Mouse (Mus musculus) spleen, embryonic (tissue): Measurements from ENCODE around the gene Apbb2.

Experiments used
- CTCF ChIA-PET: fragments of 350-600 bp; sonication (Branson Sonifier 250); formaldehyde crosslinking; loops from one replicate; lab custom pipeline; 2022; lab: Charles Lee

Gene Apbb2

GRCm38 (mm10) chr5:66420011-66420410 is 198.6 kb downstream of the Apbb2 start:
- CTCF ChIA-PET, result interaction anchor here (0.7 kb wide), 1 partner anchor 98 kb away, joined by 6 read pairs; no protein-coding TSS in a partner anchor

- CTCF ChIA-PET, result no interaction called here
These were observed 201.3 kb downstream of the Apbb2 start for GRCm38 (mm10) chr5:66417289-66417688.

DNA sequence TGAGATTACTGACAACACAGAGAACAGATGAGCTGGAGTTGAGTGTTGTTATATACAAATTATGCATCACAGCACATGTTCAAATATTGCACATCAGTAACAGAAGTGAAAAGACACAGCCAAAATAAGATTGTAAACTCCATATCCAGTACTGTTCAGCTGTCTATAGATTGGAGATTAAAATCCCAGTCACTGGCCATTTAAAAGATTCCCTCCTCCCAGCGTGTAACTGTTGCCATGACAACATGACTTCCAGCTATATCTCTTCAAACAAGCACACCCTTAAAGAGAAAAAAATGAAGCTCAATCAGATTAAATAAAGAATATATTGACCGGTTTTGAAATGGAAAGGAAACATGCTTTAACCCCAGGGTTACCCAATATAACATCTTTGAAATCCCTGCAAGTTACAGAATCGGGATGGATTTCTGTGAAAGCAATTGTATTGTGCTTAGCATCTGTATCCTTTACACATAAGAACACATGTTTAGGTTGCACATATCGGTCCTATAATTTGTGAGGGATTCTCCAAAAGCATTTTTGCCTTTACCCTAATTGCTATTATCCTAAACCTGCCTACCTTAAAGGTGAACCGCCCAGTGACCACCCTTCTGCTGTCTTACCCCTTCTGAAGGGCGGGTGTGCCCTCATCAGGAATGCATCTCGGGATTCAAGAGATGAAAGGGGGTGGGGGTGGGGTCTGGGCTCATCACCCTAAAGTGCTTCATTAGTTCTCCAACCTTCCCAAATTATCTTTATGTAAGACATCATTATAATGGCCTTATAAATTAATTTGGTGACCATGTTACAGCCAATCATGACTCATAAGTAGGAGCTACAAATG is 202.7 kb downstream of the Apbb2 start:
- CTCF ChIA-PET, result no interaction called here

DNA sequence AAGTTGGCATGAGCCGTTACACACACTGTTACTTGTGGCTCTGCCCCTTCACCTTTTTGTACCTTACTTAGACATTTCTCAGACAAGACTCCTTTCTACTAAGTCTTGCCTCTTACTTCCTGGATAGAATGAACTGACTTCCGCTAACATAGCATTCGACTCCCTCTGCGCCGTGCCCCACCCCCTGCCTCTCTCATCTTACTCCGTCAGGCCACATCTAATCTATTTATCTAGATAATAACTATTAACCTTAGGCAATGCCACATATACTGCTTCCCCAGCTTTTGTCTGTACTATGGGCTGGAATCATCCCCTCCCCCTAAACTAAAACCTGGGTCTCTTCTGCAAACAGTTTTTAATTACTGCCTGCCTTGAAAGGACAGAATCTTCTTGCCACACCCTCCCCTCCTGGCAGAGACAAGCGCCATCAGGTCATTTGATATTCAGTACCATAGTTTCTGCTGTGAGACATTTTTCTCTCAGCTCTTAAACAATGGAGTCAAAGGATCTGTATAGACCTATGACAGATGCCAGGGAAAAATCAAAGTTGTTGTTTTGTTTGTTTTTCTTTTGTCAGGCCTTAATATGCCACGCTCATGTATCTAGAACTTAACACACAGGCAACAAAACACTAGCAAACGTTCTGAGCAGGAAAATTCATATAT is 203.4 kb downstream of the Apbb2 start:
- CTCF ChIA-PET, result no interaction called here

DNA sequence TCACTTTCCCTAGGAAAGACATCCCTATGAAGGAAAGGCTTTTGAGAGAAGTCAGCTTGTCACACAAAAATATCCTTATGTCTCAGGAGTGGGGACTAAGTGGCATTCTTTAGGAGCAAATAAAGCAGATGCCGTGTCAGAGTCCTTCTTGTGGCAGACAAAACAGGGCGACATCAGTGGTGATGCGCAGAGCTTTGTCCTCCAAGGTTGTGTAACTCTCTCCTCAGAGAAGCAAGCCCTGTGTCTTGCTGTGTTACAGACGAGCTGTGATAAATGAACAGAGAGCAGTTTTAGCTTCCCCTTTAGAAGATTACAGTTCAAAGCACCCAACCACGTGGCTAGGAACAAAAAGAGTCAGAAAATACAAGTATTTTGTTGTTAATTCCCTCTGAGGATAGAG is 205.2 kb downstream of the Apbb2 start:
- CTCF ChIA-PET, result interaction anchor here (0.6 to 0.8 kb wide), 2 partner anchors 76 to 186 kb away, joined by 3 to 5 read pairs; no protein-coding TSS in a partner anchor

DNA sequence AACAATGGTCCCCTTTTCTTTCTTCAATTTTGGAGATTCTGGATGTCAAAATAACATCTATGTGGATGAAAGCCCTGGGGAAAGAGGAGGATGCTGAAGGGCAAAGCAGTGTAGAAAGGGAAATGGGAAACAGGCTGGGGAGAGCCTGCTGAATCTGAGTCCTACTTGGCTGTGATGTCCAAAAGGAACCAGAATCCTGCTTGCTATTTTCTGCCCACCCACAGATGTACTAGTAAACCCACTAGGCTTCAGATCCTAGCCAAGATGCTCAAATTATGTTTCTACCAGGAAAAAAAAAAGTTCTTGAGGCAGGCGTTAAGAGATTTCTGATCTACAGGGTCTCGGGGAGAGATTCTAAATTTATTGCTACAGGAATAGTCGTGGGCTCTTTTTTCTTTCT is 205.8 kb downstream of the Apbb2 start:
- CTCF ChIA-PET, result no interaction called here

GRCm38 (mm10) chr5:66408546-66408945 is 210.0 kb downstream of the Apbb2 start:
- CTCF ChIA-PET, result no interaction called here

DNA sequence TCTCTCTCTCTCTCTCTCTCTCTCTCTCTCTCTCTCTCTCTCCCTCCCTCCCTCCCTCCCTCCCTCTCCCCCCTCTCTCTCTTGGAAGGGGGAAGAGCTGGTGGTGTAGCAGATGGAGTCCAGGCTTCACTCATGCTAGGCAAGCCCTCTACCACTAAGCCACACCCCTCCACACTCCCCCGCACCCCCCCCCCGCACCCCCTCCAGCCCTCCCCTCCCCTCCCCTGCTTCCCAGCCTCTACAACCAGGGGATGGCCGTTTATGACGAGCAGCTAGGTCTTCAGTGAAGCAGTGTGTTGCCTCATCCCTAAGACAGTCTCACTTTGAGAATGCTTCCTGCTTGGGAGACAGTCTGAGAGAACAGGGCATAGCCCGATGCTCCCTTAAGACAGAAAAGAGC is 210.6 kb downstream of the Apbb2 start:
- CTCF ChIA-PET, result no interaction called here

DNA sequence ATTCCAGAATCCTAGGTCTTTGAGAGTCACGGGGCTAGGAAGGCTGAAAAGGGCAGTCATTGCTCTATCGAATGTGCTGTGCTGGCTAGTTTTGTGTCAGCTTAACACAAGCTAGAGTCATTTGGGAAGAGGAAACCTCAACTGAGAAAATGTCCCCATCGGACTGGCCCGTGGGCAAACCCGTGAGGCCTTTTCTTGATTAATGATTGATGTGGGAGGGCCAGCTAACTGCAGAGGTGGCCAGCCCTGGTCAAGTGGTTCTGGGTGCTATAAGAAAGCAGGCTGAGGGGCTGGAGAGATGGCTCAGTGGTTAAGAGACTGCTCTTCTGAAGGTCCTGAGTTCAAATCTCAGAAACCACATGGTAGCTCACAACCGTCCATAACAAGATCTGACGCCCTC is 212.2 kb downstream of the Apbb2 start:
- CTCF ChIA-PET, result no interaction called here

GRCm38 (mm10) chr5:66405731-66406399 is 212.7 kb downstream of the Apbb2 start:
- CTCF ChIA-PET, result no interaction called here

- CTCF ChIA-PET, result no interaction called here
These were observed 213.3 kb downstream of the Apbb2 start for GRCm38 (mm10) chr5:66405305-66405704.

- CTCF ChIA-PET, result no interaction called here
These were observed 218.0 kb downstream of the Apbb2 start for GRCm38 (mm10) chr5:66400563-66400962.

- CTCF ChIA-PET, result no interaction called here
These were observed 219.3 kb downstream of the Apbb2 start for GRCm38 (mm10) chr5:66399264-66399620.

DNA sequence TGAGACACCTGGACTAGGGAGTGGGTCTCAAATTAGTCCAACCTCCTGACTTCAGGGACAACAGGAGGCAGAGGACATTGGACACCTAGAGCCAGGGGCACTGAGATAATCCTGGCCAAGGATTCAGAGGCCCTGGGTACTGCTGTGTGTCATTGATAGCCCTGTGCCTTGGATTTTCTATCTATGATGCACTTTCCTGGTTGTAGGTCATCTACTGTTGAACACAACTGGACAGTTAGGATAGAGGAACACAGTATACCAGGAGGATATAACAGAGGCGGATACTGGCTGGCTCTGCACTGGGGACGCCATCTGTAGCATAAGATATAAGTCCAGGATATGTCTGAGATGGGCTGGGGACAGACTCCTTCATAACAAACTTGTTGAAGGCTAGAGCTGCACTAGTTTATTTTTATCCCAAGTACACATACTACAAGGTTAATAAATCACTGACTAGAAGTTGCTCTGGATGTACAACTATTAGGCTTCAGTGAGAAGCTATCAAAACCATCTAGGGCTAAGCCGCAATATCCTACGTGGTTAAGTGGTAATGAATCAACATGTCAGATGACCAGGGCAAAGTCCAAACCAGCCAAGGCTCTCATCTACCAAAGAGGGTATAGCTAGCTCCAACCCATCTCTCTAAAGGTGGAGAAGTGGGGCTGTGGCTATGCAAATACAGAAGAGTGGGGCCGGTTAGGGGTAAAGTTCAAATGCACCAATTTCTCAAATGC is 219.9 kb downstream of the Apbb2 start:
- CTCF ChIA-PET, result no interaction called here

DNA sequence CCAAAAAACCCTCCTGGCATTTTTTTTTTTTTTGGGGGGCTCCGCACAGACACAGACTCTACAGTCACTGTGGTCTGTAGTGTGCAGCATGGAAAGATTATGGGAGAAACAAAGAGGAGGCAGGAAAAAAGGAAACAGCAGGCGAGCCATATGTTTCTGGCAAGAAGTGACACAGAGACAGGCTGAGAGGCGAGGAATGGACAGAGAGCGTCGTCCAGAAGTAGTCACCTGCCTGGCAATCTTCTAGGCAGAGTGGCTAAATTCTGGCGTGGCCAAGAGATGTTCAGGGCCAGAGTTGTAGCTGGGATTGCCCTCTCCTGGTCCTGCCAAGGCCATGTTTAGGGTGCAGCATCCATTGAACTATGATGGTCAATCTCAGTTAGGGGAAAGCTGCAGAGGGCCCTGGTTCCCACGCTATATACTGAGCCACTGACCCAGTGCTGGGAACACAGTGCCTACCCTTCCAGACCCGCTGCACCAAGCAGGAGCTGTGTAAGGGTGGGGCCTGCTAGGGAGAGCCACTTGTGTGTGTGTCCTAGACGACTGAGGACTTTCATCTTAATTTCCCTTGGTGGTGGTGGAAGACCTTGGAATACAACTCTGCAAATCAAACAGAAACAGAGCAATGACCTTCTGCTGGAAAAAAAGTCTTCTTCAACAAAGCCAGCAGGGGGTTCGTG is 224.7 kb downstream of the Apbb2 start:
- CTCF ChIA-PET, result interaction anchor here (0.7 kb wide), 1 partner anchor 231 kb away, joined by 3 read pairs; no protein-coding TSS in a partner anchor

DNA sequence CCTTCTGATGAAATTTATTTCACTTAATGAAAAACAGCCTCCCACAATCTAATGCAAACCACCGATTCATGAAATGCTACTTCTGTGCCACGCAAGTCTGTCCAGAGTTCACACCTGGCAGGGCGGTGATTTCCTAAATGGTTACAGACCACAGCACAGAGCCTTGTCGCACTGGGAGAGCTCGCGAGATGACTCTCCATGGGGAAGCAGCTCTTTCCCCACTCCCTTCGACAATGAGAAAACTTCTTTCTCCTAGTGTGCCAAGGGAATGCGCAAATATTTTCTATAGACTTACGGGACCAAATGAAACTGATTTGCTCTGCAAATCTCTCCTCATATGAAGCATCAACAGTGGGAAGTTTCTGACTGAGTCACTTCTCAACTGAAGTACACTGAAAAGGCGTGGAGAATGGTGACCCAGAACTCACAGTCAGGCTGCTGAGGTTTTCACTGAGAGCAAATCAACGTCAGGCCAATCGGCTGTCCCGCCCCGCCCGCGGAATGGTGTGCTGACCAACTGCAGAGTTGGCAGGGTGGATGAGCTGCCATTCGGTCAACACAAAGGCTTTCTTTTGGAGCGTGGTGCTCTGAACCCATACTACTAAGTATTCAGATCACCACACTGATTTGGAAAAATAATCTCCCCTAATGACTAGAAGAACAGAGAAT is 225.6 kb downstream of the Apbb2 start:
- CTCF ChIA-PET, result interaction anchor here (0.7 kb wide), 1 partner anchor 232 kb away, joined by 3 read pairs; no protein-coding TSS in a partner anchor

GRCm38 (mm10) chr5:66391771-66392170 is 226.8 kb downstream of the Apbb2 start:
- CTCF ChIA-PET, result no interaction called here

- CTCF ChIA-PET, result no interaction called here
These were observed 227.3 kb downstream of the Apbb2 start for GRCm38 (mm10) chr5:66391299-66391698.

GRCm38 (mm10) chr5:66390567-66390966 is 228.0 kb downstream of the Apbb2 start:
- CTCF ChIA-PET, result no interaction called here

GRCm38 (mm10) chr5:66387481-66387880 is 231.1 kb downstream of the Apbb2 start:
- CTCF ChIA-PET, result no interaction called here
